Mouse (Mus musculus) mouse embryonic stem cell (cell line): ENCODE measurements around the gene Sept9.

Experiments
- in situ Hi-C, 2 experiments: fragments of 300-500 bp; cut with MboI; formaldehyde crosslinking; loops; 1 replicate in 1 of 2; 3 replicates in 1 of 2; pipeline ENCODE4 v1.14.3; 2019 to 2020; ENCODE audit warnings: low sequenced_read_pairs in 2 of 2, low pct_unique_long_range_greater_than_20kb in 1 of 2, mixed read lengths in 1 of 2; ENCODE audit not compliant: unreplicated experiment in 1 of 2

Sept9 gene

GRCm38 (mm10) chr11:117268304-117268956 lies 69.0 kb downstream of the Sept9 start:
- in situ Hi-C loops: no loop called here

DNA sequence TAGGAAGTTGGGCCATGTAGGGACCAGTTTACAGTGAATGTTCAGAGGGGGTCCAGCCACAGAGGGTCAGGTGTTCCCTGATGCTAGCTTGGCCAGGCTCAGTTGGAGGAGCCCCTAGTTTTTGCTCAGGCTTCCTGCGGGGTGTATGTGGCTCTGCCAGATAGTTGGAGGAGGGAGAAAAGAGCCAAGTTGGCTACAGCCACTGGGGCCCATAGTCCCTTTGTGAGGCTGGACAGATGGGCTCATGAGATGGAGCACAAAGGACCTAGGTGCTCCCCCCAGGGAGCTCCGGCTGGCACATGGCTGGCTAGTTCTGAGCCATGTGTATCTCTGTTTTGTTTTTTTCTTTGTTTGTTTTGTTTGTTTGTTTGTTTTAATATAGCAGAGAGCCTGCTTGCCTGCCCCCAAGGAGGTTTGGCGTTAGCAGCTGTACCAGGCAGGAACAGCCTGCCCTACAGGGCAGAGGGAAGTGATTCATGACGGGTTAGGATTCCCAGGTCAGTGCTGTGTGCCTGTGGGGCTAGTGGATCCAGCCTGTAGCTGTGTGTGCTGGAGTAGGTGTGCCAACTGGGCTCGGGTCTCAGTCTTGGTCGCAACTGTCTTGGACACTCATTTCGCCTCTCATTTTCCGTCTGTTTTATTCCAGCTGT lies 69.7 kb downstream of the Sept9 start:
- in situ Hi-C loops: no loop called here

- in situ Hi-C loops: no loop called here
Measured at GRCm38 (mm10) chr11:117269946-117270345, 70.5 kb downstream of the Sept9 start.

DNA sequence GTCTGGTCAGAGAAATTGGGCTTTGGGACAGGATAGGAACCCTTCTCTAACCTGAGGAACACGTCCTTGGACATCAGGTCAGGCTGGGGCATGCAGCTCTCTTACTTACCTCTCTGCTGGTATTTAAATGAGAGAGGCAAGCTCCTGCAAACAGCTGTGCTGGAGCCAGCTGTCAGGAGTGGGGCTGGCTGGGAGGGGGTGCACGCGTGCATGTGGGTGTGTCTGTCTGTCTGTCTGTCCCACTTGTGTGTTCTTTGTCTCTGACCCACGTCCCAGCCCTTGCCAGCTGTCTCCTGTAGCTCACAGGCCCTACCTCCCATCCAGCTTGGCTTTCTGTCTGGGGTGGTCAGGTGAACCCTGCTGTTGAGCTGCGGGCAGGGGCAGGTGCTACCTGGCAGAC lies 75.5 kb downstream of the Sept9 start:
- in situ Hi-C loops: no loop called here

DNA sequence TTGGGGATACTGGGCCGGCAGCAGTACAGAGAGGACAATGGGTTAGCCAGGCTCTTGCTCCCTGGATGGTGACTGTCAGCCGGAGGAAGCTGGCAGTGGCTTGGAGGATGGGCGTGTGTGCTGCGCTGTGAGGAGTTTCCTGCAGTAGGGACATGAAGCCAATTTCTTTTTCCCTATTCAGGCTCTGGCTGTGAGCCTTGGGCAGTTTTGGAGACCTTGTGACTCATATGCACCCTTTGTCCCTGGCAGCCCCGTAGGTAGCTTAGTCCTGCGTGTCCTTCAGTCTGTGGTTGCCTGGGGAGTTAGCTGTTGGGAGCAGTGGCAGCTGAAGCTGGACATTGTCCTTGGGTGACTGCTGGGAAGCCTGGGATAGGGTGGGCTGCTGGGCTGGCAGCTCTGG lies 76.5 kb downstream of the Sept9 start:
- in situ Hi-C loops: no loop called here

GRCm38 (mm10) chr11:117276946-117277345 lies 77.5 kb downstream of the Sept9 start:
- in situ Hi-C loops: no loop called here

- in situ Hi-C loops: no loop called here
Measured at GRCm38 (mm10) chr11:117278113-117278512, 78.7 kb downstream of the Sept9 start.

GRCm38 (mm10) chr11:117278514-117278913 lies 79.1 kb downstream of the Sept9 start:
- in situ Hi-C loops: no loop called here

DNA sequence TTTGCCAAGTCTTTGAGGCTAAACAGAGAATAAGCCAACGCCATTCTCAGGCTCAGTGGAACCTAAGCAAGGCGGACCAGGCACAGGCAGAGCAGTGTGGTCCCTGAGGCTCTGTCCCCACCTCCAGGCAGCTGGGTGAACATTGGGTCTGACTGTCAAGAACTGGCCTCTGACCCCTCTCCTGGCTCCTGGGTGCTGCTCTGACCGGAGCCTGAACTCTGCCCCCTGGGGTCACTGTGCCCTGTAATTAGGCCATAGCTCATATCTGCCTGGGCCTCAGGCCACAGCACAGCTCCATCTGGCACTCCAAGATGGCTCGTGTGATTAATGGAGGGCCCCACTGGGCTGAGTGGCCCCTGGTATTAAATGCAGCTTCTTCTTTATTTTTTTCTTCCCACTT lies 80.5 kb downstream of the Sept9 start:
- in situ Hi-C loops: no loop called here

DNA sequence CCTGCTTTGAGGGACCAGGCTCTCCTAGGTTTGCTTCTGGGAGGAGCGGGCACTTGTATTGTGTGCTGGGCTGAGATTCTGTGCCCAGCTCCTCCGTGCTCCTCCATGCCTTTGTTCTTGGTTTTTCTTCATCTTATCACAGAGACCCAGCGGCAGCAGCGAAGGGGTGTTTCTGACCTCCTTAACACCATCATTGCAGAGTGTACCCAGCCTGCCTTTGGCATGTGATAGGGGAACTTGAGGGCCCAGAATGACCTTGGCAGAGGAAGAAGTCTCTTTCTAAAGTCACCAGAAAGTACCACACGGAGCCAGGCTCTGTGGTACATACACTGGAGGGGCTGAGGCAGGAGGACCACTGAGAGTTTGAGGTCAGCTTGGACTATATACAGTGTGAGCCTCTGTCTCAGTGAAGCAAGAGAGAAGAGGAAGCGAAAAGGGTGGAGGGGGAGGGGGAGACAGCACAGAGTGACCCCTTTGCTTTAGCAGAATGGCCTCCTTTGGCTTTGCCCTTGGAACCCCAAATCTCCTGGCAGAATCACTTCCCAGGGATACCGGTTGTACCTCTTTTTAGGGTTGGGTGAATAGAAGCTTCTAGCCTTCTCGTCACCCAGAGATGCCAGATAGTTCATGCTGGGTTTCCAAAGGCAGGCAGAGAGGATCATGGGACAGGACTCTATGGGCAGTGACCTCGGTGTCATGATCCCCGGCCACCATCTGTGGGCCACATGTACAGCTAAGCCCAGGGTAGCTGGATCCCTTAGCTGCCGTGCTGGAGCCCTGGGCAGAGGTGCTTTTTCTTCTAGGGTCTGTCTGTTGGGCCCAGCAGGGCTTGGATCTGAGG lies 83.8 kb downstream of the Sept9 start:
- in situ Hi-C loops: no loop called here

GRCm38 (mm10) chr11:117283889-117284450 lies 84.5 kb downstream of the Sept9 start:
- in situ Hi-C loops: no loop called here

- in situ Hi-C loops: no loop called here
Measured at GRCm38 (mm10) chr11:117284721-117285605, 85.5 kb downstream of the Sept9 start.

- in situ Hi-C loops: no loop called here
Measured at GRCm38 (mm10) chr11:117285606-117285931, 86.1 kb downstream of the Sept9 start.

DNA sequence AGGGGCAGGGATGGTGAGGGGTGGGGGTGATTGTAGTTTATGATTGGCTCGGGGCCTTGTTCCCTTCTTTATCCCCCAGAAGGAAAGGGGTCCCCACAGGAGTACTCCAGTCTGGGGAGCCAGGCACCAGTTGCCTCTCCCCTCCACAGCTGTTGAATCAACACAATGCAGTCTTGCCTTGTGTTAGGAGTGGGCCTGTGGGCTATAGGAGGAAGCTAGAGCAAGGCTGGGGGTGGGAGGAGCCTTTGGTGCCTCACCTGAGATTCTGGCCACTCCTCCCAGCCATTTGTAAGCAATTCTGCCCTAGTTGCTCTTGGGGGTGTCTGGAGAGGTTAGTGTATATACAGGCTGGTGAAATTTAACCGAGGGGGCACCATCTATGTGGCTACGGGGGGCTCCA lies 88.3 kb downstream of the Sept9 start:
- in situ Hi-C loops: no loop called here

GRCm38 (mm10) chr11:117288765-117289164 lies 89.3 kb downstream of the Sept9 start:
- in situ Hi-C loops: no loop called here

DNA sequence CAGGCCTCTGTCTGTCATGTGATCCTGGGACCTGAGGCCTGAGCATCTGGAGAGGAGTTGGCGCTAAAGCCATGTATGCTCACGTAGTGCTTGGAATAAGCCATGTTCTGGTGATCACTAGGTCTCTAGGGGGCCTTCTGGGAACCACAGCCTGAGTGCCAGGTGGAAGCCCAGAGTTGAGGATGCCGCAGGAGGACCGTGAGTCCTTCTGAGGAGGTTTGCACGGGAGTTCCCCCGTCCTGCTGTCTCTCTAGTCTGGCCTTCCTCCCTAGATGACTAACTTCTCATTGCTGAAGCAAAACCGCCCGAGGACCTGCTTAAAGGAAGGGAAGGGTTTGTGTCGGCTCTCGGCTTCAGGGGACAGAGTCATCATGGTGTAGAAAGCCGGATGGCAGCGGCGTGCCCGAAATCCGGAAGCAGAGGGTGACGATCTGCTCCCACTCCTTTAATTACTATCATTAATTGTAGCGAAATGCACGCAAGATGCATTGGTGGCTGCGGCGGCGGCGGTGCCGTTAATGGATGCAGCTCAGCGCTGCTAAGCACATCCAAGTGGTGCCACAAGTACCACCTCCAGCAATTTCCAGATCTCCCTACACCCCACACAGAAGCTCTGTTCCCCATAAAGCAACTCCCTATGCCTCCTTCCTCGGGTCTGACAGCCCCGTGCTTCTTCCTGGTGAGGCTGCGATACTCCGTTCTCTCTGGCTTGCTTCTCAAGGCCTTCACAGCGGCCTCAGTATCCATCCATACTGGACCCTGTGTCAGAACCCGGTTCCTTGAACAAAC lies 92.0 kb downstream of the Sept9 start:
- in situ Hi-C loops: loop anchor here in 1 of 2 experiments (10.0 kb wide), 1 partner anchor 47 kb away; no protein-coding TSS in a partner anchor

DNA sequence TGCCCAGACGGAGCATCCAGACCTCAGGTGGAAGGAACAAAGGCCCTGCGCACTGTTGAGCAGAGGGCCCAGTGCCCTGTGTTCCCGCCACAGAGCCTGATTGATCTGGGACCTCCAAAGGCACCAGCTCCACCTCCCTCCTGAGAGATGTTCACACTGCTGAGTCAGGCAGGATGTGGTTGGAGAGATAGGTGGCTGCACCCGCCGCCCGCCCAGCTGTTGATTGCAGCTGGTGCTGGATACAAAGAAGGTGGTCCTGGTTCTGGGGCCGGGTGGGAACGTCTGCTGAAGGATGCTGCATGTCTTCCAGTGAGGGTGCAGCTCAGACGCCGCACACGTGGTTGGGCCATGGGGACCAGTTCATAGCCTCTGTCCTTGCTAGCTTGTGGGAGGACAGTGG lies 93.0 kb downstream of the Sept9 start:
- in situ Hi-C loops: loop anchor here in 1 of 2 experiments (10.0 kb wide), 1 partner anchor 48 kb away; no protein-coding TSS in a partner anchor
